Mouse (Mus musculus): ENCODE measurements around the gene Duoxa2.

DNA sequence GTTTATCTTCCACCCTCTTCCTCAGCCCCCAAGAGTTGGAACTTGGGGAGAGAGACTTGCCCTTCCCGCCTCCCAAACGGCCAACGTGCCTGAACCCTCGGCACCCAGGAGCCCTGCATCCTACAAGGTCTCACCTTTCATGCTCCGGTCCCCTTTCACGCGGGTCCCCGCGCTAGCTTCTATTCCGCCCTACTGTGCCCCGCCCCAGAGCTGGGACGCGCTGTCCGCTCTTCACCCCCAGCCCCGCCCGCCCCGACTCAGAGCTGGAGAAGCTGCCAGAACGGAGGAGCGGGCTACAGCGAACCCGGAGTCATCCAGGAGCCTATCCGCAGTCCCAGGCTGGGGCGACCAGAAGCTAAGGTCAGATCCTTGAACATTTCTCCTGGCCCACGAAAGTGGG is 14.8 kb downstream of the Duoxa2 start, which contains the start of gene Duoxa1:
- TF ChIP-seq CTCF (IDR thresholded peaks at IDR 0.05; ENCODE audit: borderline replicate concordance, insufficient read depth, low read depth, low read length): no peak
- no peak for TF ChIP-seq POLR2A (IDR thresholded peaks at IDR 0.05; ENCODE audit: borderline replicate concordance, insufficient read depth, low read length)
